Mouse (Mus musculus): ENCODE measurements around the gene Rad23b.

- TF ChIP-seq CTCF (IDR thresholded peaks at IDR 0.05; ENCODE audit: low read depth, low read length) = no peak
- TF ChIP-seq EP300 (IDR thresholded peaks at IDR 0.05; ENCODE audit: insufficient read depth, low read depth, low read length) = no peak
Measured at GRCm38 (mm10) chr4:55348759-55349451, 938 bp upstream of the Rad23b start.
